Mouse (Mus musculus): ENCODE measurements around the gene Dcxr.
A peak's percentile ranks its signal among the peaks of the same experiment; 100 is the strongest.
"Not testable (repeated sequence)": the region's sequence is repeated elsewhere in the genome, so short reads cannot be mapped to it uniquely, and the experiment has no call there.

Gene Dcxr

DNA sequence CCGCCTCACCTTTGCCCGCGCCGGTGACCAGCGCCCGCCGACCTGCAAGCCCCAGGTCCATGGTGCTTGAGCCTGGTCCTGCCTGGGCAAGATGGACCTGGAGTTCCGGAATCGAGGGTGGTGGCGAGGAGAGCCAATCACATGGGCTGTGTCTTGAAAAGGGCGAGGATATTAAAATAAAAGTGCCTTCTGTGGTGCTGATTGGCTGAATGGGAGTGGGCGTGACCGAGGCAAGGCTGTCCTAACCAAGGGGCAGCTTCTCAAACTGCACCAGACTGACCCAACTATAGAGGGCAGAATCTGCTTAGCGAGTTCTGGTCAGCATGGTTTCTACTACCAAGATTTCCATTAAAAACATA, at the start of gene Dcxr:
TSS of gene Dcxr (minus strand) at position 113 of the 359 bp plus-strand sequence.
- peak; percentile 92 to 93 for DNase-seq

DNA sequence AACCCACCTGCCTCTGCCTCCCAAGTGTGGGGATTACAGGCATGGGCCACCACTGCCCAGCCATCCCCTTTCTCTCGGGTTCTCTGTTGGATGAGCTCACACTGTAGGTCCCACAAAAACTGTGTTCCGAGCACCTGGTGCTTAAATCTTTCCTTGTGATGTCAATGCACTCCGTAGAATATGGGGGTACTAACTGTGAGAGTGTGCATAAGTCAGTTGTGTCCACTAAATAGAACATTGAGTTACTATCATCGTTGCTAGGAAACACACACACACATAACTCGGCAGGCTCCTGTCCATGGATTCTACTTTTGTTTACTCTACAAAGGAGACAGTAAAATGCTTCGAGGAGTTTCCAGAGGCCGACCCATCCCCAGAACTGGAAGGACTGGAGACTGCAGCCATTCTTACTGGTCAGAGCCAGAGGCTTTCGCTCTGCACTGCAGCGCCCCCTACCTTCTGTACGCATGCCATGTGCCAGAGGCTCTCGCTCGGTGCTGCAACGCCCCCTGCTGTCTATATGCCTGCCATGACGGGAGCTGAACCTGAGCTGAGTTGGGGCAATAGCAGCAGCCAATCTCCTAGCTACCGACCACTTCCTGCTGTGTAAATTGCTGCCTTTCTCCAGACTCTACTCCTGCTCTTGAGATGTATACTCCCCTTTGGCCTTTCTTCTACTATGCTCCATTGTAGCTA, 48.8 kb upstream of the Dcxr start:
- peak; percentile 92 to 97 for DNase-seq

DNA sequence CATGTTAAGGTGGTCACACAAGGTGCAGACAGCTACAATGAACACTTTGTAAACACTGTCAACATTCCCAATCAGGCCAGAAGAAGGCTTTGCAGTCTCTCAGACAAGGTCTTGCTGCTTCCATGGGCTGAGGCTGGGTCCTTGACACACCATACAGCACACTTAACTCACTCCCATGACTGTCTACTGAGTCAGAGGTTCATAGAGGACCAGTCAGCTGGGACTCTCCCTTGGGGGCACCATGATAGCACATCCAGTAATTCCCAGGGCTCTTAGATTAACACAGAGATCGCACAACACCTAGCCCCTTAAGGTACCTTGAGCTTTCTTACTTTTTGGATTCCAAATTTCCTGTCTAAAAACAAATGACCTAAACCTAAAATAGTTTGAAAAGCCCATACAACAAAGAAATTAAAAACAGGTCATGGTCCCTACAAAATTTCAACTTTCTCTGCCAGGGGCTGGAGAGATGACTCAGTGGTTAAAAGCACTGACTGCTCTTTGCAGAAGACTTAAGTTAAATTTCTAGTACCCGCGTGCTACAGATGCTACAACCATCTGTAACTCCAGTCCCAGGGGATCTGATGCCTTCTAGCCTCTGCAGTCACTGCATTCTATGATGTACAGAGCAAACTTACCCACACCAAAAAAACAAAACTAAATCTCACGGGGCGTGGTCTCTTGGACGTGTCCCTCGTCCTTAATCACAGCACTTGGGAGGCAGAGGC, 46.5 kb upstream of the Dcxr start:
- no peak for DNase-seq

DNA sequence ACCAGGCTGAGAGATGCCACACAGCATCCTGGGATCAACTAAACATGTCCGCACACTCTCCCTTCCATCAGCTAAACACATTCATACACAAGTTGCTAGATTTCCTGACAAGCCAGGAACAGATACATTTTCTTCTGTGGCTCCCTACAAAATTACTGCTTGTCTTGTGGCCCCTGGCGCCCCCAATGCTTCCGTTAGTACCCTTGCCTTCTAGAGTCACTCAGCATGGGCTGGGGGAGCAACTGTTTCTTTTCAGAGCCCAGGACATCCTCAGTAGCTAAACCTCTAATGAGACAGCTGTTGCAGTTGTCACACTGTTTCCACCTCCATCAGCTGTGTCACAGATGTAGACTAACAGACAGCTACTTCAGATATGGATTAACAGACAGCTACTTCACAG, 45.7 kb upstream of the Dcxr start:
- DNase-seq, result no peak

DNA sequence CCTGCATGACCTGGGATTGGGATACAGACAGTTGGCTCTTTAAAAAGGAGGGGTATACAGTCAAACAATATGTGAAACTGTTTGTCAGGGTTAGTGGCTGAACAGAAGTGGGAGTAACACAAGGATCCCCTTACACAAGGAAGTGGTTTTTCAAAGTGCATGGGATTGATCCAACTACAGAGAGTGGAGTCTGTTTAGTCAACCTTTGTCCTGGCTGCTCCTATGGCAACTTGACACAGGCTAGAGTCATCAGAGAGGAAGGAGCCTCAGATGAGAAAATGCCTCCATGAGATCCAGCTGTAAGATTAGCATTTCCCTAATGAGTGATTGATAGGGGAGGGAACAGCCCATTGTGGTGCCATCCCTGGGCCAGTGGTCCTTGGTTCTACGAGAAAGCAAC, 41.1 kb upstream of the Dcxr start:
- DNase-seq, result no peak

DNA sequence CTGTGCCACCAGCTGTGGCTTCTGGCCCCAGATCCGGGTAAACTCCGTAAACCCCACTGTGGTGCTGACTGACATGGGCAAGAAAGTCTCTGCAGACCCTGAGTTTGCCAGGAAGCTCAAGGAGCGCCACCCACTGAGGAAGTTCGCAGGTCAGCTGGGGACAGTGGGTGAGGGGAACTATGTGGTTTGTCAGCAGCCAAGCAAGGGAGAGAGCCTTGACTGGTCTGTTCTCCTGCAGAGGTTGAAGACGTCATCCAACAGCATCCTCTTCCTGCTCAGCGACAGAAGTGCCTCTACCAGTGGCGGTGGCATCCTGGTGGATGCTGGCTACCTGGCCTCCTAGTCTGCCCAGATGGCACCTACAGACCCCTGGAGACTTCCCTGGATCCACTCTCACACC, 39.9 kb upstream of the Dcxr start:
- not testable (repeated sequence) for DNase-seq

DNA sequence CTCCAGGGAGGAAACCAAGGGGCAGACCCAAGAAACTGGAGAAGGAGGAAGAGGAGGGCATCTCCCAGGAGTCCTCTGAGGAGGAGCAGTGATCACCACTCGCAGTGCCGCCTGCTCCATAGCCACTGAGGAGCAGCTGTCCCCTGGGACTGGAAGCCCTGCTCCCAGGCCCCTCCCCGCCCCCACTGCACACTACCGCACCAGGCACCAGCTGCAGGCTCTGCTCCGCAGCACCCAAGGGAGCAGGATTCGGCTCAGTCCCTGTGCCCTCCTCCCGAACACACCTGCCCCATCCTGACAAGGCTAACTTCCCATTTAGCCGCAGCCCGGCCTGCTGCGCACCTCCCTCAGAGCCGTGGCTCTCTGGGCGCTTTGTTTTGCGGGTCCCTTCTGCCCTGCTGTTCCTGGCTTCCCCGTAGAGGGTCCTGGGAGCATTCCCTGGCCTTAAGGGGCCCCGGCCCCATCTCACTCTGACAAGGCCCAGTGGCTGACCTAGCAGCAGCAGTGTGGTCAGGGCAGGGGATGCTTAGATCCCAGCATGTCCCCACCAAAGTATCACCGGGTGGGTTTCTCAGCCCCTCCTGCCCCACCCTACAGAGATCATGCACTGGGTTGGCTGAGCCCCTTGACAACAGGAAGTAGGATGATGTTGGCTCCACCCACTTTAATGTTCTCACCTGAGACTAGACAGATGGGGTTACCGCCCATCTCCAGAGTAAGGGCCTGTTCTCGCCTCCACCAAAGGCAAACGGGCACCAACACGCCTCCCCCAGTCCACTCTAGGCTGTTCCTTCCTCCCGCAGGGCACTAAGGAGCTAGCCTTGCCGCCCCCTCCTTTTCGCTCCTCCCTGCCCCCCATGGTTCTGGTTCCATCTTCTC, 36.3 kb upstream of the Dcxr start:
- DNase-seq, result not testable (repeated sequence)

DNA sequence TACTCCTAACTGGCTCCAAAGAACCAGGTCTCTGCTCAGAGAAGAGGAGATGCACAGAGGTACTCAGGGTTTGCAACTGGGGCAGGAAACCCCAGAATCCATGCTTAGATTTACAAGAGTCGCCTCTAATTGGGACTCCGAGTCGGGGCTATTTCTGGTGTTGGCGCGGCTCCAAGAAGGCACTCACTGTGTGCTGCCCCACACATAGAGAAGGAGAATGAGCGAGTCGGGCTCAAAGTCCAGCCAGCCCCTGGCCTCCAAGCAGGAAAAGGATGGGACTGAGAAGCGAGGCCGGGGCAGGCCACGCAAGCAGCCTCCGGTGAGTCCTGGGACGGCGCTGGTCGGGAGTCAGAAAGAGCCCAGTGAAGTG, 35.6 kb upstream of the Dcxr start, which contains the start of gene Hmga1b:
TSS of gene Hmga1b (plus strand) at position 123 of the 370 bp plus-strand sequence.
- DNase-seq, result not testable (repeated sequence)

DNA sequence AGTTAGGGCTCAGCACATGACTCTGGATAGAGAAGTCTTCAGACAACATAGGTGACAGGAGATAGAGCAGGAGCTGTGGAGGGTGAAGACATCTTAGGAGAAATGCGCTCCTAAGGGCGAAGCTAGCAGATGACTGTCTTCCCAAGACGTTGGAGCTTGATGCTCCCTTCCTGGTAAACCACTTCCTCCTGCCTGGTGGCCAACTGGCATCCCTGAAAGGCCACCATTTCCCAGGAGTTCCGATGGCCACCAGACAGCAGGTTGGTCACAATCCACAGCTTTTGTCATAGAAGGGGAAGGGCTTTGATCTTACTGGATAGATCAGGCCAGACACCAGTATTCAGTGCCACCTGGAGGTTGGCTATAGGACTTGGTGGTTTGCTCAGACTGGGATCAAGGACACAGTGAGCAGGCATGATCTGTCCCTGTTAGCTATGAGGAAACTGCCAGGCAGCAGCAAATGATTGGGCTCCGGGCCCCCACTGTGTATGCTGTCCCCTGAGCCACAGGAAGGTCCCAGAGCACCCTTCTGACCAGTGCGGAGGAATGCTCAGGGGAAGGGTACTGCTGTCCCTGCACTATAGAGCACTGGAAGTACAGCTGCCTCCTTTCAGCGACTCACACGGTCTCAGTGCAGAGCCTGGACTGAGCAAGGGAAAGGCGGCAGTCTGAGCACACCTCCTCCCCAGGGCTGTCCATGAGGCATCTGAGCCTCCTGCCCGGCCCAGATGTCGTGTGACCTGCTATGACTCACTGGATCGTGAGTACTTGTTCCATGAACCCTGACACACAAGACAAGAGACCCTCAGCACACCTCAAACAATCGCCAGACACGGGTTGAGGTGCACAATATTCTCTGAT, 35.0 kb upstream of the Dcxr start:
- DNase-seq, result no peak

DNA sequence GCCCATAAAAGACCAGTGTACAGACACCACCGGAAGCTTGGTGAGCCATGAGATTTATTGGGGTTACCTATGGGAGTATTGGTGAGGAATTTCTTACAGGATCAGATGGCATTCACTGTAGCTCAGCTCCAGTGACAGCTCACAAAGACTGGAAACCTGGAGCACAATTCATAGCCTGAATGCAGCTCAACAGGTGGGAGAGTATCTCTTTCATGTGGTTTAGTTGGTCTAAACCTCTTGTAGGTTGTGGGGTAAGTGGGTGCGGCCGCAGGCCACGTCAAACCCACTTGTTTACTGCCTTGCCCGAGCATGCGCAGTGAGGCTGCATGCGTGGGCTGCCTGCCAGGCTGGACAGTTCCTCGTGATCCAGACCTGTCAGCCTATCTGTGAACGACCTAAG, 33.2 kb upstream of the Dcxr start:
- no peak for DNase-seq

DNA sequence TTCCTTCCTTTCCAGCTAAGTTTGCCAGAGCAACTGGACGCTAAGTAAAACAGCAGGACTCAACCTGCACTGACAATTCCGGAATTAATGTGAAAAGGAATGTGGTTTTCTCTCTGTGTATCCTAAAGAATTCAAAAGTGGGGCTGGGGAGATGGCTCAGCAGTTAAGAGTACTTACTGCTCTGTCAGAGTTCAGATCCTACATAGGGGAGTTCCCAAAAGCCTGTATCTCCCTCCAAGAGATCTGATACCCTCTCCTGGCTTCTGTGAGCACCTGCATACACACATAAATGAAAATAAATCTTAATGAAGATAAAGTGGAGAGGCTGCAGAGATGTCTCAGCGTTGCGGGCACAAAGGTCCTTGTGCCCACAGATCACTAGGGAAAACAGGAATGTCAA, 24.5 kb upstream of the Dcxr start:
- no peak for DNase-seq

DNA sequence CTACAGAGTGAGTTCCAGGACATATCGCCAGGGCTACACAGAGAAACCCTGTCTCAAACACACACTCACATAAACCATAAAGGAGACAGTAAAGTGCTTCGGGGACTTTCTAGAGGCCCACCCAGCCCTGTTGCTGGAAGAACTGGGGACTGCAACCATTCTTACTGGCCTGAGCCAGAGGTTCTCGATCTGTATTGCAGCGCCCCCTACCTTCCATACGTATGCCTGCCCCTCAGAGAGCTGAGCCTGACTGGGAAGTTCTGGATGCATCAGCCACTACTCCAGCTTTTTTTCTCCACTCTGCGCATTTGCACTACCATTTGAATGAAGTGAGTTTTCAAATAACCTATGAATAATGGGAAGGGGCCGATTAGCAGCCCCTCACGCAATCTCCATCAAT, 22.3 kb upstream of the Dcxr start:
- peak in 1 of 2 experiments; percentile 65 for DNase-seq

DNA sequence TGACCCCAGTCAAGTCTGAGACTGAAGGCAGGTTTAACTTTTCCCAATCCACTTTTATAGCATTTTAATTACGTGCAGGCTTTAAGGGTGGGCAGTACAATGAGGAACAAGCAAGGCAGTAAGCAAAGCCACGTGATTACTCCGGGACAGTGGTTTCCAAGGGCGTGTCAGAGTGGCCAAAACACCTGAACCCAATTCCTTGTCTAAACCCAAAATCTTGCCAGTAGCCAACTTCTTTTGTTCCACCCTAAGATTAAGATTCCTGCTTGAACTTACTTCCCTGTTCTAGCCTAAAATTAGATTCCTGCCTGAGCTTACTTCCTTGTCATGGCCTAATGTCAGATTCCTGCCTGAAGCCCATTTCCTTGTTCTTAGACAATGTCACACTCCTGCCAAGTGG, 20.9 kb upstream of the Dcxr start:
- peak in 1 of 2 experiments; percentile 21 for DNase-seq

DNA sequence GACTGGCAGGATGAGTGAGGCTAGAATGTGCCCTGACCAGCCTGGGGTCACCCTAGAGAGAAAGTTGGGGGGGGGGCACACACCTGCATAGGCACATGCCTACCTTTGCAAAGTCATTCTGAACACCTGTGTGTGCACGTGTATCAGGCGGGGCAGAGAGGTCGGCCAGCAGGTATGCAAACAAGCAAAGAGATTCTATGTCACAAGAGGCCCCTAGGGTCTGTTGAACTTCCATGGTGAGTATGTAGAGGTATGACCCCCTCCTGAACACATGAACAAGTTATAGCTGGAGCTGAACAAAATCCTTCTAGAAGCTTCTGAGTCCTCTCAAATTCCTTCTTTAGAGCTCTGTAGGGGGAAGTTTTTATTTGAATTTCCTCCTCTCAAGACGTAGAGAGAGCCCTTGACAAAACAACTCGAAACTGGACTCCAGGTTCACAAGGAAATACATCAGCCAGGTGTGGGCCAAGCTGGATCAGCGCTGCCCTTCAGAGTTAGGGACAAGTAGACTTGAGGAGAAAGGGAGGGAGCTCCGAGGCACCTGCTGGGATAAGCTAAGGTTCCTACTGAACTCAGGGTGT, 17.1 kb upstream of the Dcxr start:
- DNase-seq, result peak; percentile 67 to 87

DNA sequence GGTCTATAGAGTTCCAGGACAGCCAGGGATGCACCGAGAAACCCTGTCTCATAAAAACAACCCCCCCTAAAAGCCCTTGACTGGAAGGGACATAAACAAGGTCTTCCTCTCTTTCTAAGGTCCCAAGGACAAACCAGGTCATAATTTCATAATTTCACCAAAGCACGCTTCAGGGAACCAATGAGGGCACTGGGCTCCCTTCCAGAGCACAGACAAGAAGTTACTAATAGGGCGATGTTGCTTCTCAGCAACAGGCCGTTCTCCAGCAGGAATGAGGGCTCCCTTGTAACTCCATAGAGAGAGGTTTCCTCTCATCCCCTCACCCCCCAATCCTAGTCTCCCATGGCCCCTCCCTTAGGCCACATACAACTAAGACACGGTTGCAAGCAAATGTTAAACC, 13.9 kb upstream of the Dcxr start:
- DNase-seq, result no peak

DNA sequence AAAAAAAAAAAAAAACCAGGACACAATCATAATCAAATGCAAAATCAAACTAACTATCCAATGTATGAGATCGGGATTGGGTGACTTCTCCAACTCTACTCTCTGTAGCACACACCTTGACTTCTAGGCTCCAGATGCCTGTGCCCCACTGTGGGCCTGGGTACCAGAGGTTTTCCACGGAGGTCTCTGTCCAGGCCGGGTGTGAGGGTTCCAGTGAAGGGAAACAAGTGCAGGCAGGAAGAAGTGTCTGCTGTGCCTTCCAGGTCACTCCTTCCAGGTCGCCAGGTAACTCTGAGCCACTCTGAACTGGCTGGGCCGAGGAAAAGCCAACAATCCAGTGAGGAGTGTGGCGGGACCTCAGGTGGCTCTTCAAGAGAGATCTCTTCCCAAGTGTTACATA, 9.3 kb upstream of the Dcxr start:
- DNase-seq, result no peak

DNA sequence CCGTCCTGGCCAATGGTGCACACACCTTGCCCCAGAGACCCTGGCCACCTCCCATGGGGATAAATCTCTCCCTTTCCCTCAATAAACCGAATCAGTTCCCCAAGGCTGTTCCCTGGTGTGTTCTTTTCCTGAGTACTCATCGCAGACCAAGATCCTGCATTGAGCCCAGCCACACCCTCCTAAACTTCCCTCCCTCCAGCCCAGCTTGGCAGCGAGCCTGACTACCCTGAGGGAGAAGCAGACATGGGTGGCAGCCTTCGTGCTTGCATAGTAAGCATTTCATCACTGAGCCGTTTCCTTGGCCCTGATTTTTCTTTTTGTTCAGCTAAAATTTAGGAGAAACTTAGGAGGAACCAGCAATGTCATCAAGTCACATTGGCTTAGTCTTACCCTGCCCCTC, 6.4 kb upstream of the Dcxr start:
- DNase-seq, result peak; percentile 79 to 84

DNA sequence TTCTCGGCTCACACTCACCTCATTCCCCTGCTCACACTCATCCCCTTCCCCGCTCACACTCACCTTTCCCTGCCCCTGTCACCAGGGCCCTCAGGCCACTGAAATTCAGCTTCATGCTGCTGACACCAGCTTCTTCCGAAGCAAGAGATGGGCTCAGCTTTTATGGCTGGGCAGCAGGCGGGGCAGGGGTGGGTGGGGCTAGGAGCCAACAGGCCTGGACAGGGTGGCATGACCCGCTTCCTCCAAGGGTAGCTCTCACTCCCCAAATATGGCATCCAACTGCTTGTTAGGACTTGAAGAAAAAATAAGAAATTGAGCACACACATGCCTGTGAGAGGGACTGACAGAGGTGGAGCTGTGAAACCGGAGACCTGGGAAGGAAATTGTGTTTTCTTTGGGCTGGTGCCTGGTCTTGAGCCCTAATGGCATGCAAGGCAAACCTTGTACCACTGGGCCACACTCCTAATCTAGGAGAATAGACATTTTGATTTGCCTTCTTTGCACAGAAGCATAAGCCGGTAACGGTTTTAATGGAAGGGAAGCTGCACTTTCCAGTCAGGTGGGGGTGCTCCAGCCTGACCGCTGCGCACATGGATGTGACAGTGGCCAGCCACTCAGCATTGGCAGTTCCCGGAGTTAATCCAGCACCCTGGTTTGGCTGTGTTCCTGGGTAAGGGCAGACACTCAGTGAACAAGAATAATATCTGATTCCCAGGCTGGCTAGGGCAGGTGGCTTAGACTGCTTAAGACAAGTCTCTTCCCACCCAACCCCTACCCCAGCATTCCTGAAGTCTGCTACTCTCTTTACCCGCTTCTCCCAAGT, 5.0 kb upstream of the Dcxr start, which contains the start of gene Cbr2:
TSS of gene Cbr2 (minus strand) at position 257 of the 823 bp plus-strand sequence.
- peak; percentile 56 to 68 for DNase-seq

DNA sequence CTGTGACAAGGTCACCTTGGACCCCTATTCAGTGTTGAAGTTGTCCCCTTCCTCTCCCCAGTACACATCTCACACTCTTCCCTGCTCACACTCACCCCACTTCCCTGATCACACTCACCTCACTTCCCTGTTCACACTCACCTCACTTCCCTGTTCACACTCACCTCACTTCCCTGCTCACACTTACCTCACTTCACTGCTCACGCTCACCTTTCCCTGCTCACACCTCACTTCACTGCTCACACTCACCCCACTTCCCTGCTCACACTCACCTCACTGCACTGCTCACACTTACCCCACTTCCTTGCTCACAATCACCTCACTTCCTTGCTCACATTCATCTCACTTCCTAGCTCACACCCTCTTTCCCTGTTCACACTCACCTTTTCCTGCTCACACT, 4.3 kb upstream of the Dcxr start:
- DNase-seq, result no peak

DNA sequence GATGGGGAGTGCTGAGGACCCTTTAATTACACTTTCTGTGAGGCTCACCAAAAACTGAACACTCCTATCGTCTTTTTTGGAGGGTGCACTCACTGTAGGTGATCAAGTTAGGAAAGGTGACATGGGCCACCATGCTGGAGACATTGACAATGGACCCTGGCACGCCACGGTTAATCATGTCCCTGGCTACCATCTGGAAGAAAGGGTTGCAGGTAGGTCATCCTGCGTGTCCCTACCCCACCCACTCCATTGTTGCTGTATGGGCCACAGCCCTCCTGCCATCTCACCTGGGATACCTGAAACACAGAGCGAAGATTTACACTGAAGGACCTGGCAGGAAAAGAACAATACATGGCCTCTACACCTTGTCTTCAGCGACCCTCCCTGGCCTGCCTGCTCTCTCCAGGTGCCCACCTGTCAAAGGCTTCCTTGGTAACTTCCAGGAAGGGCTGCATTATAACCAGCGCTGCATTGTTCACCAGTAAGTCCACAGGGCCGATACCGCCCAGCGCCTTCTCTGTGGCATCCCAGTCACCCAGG, 3.3 kb upstream of the Dcxr start:
- DNase-seq, result peak in 1 of 2 experiments; percentile 7
